Mouse (Mus musculus): ENCODE results near the gene Etfb.

Gene Etfb

GRCm38 (mm10) chr7:43495343-43496021 is 51.6 kb downstream of the Etfb start:
- 11% methylated on average over 21 of the region's 21 CpGs for WGBS

Data from cerebral cortex, adult 2 months (tissue).